Mouse (Mus musculus) stomach, embryonic 15.5 days (tissue): ENCODE results near the gene Bank1. TPM values are rescaled to one million over a fixed set of nuclear protein-coding genes. Genes with fewer than 3 reads are reported as not detected.

Source experiments
- ATAC-seq: fragments of 200-750 bp; cut with Nextera tagmentation; 2 replicates; pipeline ENCODE4 v1.8.0; 2017; ENCODE audit warnings: low read depth, moderate number of reproducible peaks, moderate TSS enrichment; ENCODE audit not compliant: insufficient read depth, low FRiP score
- H3K27ac ChIP-seq: fragments of 300-500 bp; sonication (generic); 2 replicates; pipeline ENCODE4 v1.5.1; 2015; ENCODE audit warnings: mild to moderate bottlenecking, inconsistent platforms
- H3K27me3 ChIP-seq: fragments of 300-500 bp; sonication (generic); replicated peaks from 2 replicates; pipeline ENCODE4 v1.6.1; 2015; ENCODE audit warnings: inconsistent platforms
- H3K36me3 ChIP-seq: fragments of 300-500 bp; sonication (generic); 2 replicates; pipeline ENCODE4 v1.6.1; 2015; ENCODE audit warnings: inconsistent platforms
- H3K4me1 ChIP-seq: fragments of 300-500 bp; sonication (generic); 2 replicates; pipeline ENCODE4 v1.6.1; 2015; ENCODE audit warnings: inconsistent platforms
- H3K4me2 ChIP-seq: fragments of 300-500 bp; sonication (generic); 2 replicates; pipeline ENCODE4 v1.6.1; 2015; ENCODE audit warnings: mild to moderate bottlenecking, inconsistent platforms
- H3K4me3 ChIP-seq: fragments of 300-500 bp; sonication (generic); replicated peaks from 2 replicates; pipeline ENCODE4 v1.5.1; 2015; ENCODE audit warnings: inconsistent platforms
- H3K9ac ChIP-seq: fragments of 300-500 bp; sonication (generic); 2 replicates; pipeline ENCODE4 v1.6.1; 2015; ENCODE audit warnings: inconsistent platforms
- H3K9me3 ChIP-seq: fragments of 300-500 bp; sonication (generic); 2 replicates; pipeline ENCODE4 v1.6.1; 2016; ENCODE audit warnings: inconsistent platforms
- WGBS: fragments of 180-500 bp; shearing (Covaris S2); methylation state at CpG from one replicate; pipeline ENCODE4 v1.1.7; 2015; 5-methylcytosine and 5-hydroxymethylcytosine counted together
- polyA plus RNA-seq: library from polyadenylated mRNA; unstranded; fragments of >200 nt; fragmentation: Nextera tagmentation; extraction: Ambion mirVana; gene quantifications from 2 replicates; pipeline ENCODE4 v1.2.1, GENCODE M21; 2015

Gene Bank1
- polyA plus RNA-seq, 1 experiment from 2014 or later, result 1.7 TPM

- no peaks in the 10 kb centered on the region for H3K27me3 ChIP-seq
- no peak overlapping the region for H3K27ac ChIP-seq
- no peaks in the 10 kb centered on the region for H3K36me3 ChIP-seq
- no peak overlapping the region for H3K4me3 ChIP-seq
- WGBS, result 62% methylated on average over 5 of the region's 5 CpGs
- no peak overlapping the region for H3K4me2 ChIP-seq
- ATAC-seq, result no peak
- no peaks in the 10 kb centered on the region for H3K4me1 ChIP-seq
- no peak overlapping the region for H3K9ac ChIP-seq
- H3K9me3 ChIP-seq, result no peaks in the 10 kb centered on the region
Measured at GRCm38 (mm10) chr3:136247331-136247730, 78.5 kb downstream of the Bank1 start.

DNA sequence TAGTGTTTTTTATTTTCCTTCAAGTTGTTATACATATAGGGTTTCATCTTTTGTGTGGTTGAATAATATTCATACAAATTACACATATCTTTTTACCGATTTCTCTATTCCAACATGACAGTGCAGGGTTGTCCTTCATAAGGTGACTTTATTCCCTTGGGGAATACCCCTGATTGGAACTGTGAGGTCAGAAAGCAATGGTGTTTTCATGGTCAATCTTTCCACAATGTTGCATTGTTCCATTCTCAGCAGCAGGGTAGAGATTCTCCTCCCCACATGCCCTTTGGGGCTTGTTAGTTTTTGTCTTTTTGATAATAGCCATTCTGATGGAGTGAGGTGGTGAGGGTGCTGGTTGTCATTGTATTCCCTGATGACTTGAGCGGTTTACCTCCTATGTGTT lies 80.9 kb downstream of the Bank1 start:
- Histone ChIP-seq H3K27ac (no peak overlapping the region), H3K4me2 (no peak overlapping the region), H3K4me3 (no peak overlapping the region), H3K9ac (no peak overlapping the region), H3K9me3 (no peaks in the 10 kb centered on the region), H3K4me1 (no peaks in the 10 kb centered on the region), H3K27me3 (no peaks in the 10 kb centered on the region), H3K36me3 (no peaks in the 10 kb centered on the region)
- ATAC-seq, result no peak
- 81% methylated on average over 2 of the region's 2 CpGs for WGBS

GRCm38 (mm10) chr3:136238790-136239189 lies 87.1 kb downstream of the Bank1 start:
- Histone ChIP-seq H3K4me1 (no peaks in the 10 kb centered on the region), H3K4me3 (no peak overlapping the region), H3K4me2 (no peak overlapping the region), H3K9ac (no peak overlapping the region), H3K27ac (no peak overlapping the region), H3K36me3 (no peaks in the 10 kb centered on the region), H3K9me3 (no peaks in the 10 kb centered on the region), H3K27me3 (no peaks in the 10 kb centered on the region)
- ATAC-seq, result no peak
- WGBS, result 73% methylated on average over 3 of the region's 3 CpGs

GRCm38 (mm10) chr3:136233507-136233906 lies 92.4 kb downstream of the Bank1 start:
- H3K9me3 ChIP-seq, result no peaks in the 10 kb centered on the region
- no peak overlapping the region for H3K4me3 ChIP-seq
- no peaks in the 10 kb centered on the region for H3K4me1 ChIP-seq
- no peak overlapping the region for H3K27ac ChIP-seq
- no peak for ATAC-seq
- no peaks in the 10 kb centered on the region for H3K36me3 ChIP-seq
- H3K4me2 ChIP-seq, result no peak overlapping the region
- WGBS, result 70% methylated on average over 2 of the region's 2 CpGs
- no peaks in the 10 kb centered on the region for H3K27me3 ChIP-seq
- H3K9ac ChIP-seq, result no peak overlapping the region

GRCm38 (mm10) chr3:136230602-136231151 lies 95.2 kb downstream of the Bank1 start:
- H3K4me3 ChIP-seq, result no peak overlapping the region
- ATAC-seq, result no peak
- no peaks in the 10 kb centered on the region for H3K36me3 ChIP-seq
- WGBS, result 80% methylated on average over 3 of the region's 3 CpGs
- H3K9me3 ChIP-seq, result no peaks in the 10 kb centered on the region
- no peak overlapping the region for H3K9ac ChIP-seq
- H3K4me1 ChIP-seq, result no peaks in the 10 kb centered on the region
- H3K4me2 ChIP-seq, result no peak overlapping the region
- H3K27me3 ChIP-seq, result no peaks in the 10 kb centered on the region
- no peak overlapping the region for H3K27ac ChIP-seq

DNA sequence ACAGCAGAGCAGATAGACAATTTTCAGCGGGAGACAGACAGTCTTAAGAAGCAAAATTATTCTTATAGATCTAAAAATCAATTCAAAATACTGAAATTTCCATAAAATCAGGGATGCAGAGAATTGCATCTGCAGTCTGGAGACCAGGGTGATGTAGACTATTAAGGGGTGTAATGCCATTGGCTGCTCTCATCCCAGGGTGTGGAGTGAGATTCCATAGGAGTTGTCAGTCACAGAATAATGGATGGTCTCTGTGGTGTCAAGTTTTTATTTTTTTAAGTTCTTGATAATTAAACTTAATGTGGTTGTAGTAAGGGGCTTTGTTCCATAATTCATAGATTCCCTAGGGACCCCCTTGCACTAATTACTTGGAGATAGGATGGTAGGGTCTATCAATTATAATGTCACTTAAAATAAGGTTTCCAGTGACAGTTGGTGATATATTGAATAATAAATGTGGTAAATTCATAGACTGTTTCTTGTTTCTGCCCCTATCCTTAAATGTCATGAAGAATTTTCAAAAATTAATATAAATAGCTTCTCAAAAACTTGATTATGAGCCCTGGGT lies 136.1 kb downstream of the Bank1 start:
- H3K27me3 ChIP-seq, result no peaks in the 10 kb centered on the region

GRCm38 (mm10) chr3:136186548-136187113 lies 139.2 kb downstream of the Bank1 start:
- no peak overlapping the region for H3K4me2 ChIP-seq
- ATAC-seq, result no peak

More for the DNA sequence above, 136.1 kb downstream of the Bank1 start:
- Histone ChIP-seq H3K4me3 (no peak overlapping the region), H3K9me3 (no peaks in the 10 kb centered on the region), H3K4me1 (no peaks in the 10 kb centered on the region), H3K9ac (no peak overlapping the region), H3K36me3 (no peaks in the 10 kb centered on the region), H3K27ac (no peak overlapping the region), H3K4me2 (no peak overlapping the region)
- no peak for ATAC-seq
- 95% methylated on average over 1 of the region's 1 CpGs for WGBS

DNA sequence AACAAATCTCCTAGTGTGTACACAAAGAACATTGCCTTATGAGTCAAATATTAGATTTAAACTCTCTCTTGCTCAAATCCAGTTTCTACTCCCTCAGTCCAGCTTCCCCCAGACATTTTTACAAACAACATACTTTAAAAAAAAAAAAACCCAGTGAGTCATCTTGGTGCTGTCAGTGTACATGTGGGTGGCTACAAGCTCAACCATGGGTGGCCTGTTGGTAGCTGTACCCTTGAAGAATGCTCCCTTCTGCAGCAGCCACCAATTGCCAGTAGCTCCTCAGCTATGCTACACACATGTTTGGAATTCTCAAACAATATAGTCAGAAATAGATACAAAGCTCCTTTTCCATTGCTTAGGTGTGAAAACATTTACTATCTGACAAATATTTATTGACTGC lies 154.2 kb downstream of the Bank1 start:
- no peaks in the 10 kb centered on the region for H3K9me3 ChIP-seq
- no peaks in the 10 kb centered on the region for H3K36me3 ChIP-seq
- no peak overlapping the region for H3K4me2 ChIP-seq

More at GRCm38 (mm10) chr3:136186548-136187113, 139.2 kb downstream of the Bank1 start:
- Histone ChIP-seq H3K9me3 (no peaks in the 10 kb centered on the region), H3K4me3 (no peak overlapping the region), H3K9ac (no peak overlapping the region), H3K36me3 (no peaks in the 10 kb centered on the region), H3K4me1 (no peaks in the 10 kb centered on the region), H3K27ac (no peak overlapping the region), H3K27me3 (no peaks in the 10 kb centered on the region)
- WGBS, result 88% methylated on average over 3 of the region's 3 CpGs

GRCm38 (mm10) chr3:136168071-136168470 lies 157.8 kb downstream of the Bank1 start:
- Histone ChIP-seq H3K9me3 (no peaks in the 10 kb centered on the region), H3K36me3 (no peaks in the 10 kb centered on the region), H3K4me2 (no peak overlapping the region), H3K27me3 (no peaks in the 10 kb centered on the region), H3K4me1 (no peaks in the 10 kb centered on the region), H3K4me3 (no peak overlapping the region), H3K9ac (no peak overlapping the region), H3K27ac (no peak overlapping the region)
- ATAC-seq, result no peak
- WGBS, result 68% methylated on average over 4 of the region's 4 CpGs

More for the DNA sequence above, 154.2 kb downstream of the Bank1 start:
- Histone ChIP-seq H3K4me3 (no peak overlapping the region), H3K27ac (no peak overlapping the region), H3K27me3 (no peaks in the 10 kb centered on the region), H3K9ac (no peak overlapping the region), H3K4me1 (no peaks in the 10 kb centered on the region)
- ATAC-seq, result no peak

GRCm38 (mm10) chr3:136166671-136167070 lies 159.2 kb downstream of the Bank1 start:
- Histone ChIP-seq H3K36me3 (no peaks in the 10 kb centered on the region), H3K27ac (no peak overlapping the region), H3K27me3 (no peaks in the 10 kb centered on the region), H3K4me2 (no peak overlapping the region), H3K4me3 (no peak overlapping the region), H3K4me1 (no peaks in the 10 kb centered on the region), H3K9me3 (no peaks in the 10 kb centered on the region), H3K9ac (no peak overlapping the region)
- ATAC-seq, result no peak
- 65% methylated on average over 4 of the region's 4 CpGs for WGBS

DNA sequence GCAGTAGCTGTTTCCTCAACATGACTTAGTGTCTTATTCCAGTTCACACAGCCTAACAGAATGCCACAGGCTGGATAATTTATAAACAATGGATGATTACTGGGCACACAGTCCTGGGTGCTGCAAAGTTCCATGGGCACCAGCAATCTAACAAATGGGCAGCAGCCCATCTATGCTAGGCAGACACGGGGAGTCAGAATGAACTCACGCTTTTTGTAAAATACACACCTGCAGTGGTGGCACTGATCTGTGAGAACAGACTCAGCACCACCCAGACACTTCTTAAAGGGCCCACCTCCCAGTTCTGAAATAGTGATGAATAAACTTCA lies 159.9 kb downstream of the Bank1 start:
- WGBS, result 69% methylated on average over 2 of the region's 2 CpGs
- Histone ChIP-seq H3K4me1 (no peaks in the 10 kb centered on the region), H3K4me3 (no peak overlapping the region), H3K27me3 (no peaks in the 10 kb centered on the region), H3K9ac (no peak overlapping the region), H3K9me3 (no peaks in the 10 kb centered on the region), H3K36me3 (no peaks in the 10 kb centered on the region), H3K4me2 (no peak overlapping the region), H3K27ac (no peak overlapping the region)
- ATAC-seq, result no peak

DNA sequence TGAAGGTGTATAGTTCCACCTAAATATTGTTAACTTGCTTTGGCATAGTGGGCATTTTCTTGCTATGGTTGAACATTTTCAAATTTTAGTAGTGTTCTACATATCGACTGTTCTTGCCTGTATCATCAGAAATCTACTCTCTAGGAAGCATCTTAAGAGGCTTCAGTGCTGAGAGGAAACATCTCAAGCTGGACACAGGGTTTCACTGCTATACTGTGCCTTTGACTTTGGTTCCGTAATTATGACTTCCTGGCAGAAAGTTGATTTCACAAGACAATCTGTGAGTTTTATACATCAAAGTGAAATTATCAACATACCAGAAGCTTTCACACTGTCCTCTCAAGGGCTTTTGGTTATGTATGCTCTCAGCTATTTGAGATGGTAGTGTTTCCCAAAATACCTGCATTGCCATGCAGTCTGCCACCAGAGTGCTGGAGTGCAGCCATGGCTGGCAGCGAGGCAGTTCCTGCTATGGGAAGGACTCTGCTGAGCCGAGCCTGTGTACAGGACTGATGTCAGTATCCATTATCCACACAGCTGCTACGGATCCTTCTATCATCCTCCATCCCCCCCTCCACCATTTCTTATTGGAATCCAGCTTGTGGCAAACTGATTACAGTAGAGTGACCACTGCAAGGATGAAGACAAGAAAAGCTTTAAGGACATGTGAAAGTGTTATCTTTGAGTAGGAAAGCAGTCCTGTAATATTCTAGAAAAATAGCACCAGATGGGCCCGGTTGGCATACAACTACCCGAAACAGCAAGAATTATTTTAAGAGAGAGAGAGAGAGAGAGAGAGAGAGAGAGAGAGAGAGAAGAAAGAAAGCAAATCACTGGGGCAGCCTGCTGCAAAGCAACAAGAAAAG lies 160.5 kb downstream of the Bank1 start:
- Histone ChIP-seq H3K4me1 (no peaks in the 10 kb centered on the region), H3K4me3 (no peak overlapping the region), H3K36me3 (no peaks in the 10 kb centered on the region), H3K27me3 (no peaks in the 10 kb centered on the region), H3K27ac (no peak overlapping the region), H3K4me2 (no peak overlapping the region), H3K9me3 (no peaks in the 10 kb centered on the region), H3K9ac (no peak overlapping the region)
- no peak for ATAC-seq
- WGBS, result 74% methylated on average over 7 of the region's 7 CpGs
